Mouse (Mus musculus) midbrain, embryonic 10.5 days (tissue): ENCODE data around the gene Phb2. TPM values are rescaled to one million over a fixed set of nuclear protein-coding genes. Genes with fewer than 3 reads are reported as not detected.
A peak's percentile ranks its signal among the peaks of the same experiment; 100 is the strongest.

Source experiments
- DNase-seq: peaks from one replicate; pipeline ENCODE4 v3.0.0-alpha.2; 2017; ENCODE audit warnings: low spot score
- H3K27ac ChIP-seq: fragments of 300-500 bp; sonication (generic); replicated peaks from 2 replicates; pipeline ENCODE4 v1.5.1; 2016; ENCODE audit warnings: mild to moderate bottlenecking
- H3K27me3 ChIP-seq: fragments of 300-500 bp; sonication (generic); 2 replicates; pipeline ENCODE4 v1.6.1; 2016; ENCODE audit warnings: low read depth, mild to moderate bottlenecking; ENCODE audit not compliant: poor library complexity, severe bottlenecking
- H3K36me3 ChIP-seq: fragments of 300-500 bp; sonication (generic); 2 replicates; pipeline ENCODE4 v1.6.1; 2016; ENCODE audit warnings: mild to moderate bottlenecking, moderate library complexity
- H3K4me1 ChIP-seq: fragments of 300-500 bp; sonication (generic); 2 replicates; pipeline ENCODE4 v1.6.1; 2016
- H3K4me3 ChIP-seq: fragments of 300-500 bp; sonication (generic); 2 replicates; pipeline ENCODE4 v1.5.1; 2016; ENCODE audit warnings: mild to moderate bottlenecking, moderate library complexity
- H3K9me3 ChIP-seq: fragments of 300-500 bp; sonication (generic); replicated peaks from 2 replicates; pipeline ENCODE4 v1.6.1; 2016; ENCODE audit warnings: mild to moderate bottlenecking
- WGBS: fragments of 180-500 bp; shearing (Covaris S2); methylation state at CpG from one replicate; pipeline ENCODE4 v1.1.7; 2016; 5-methylcytosine and 5-hydroxymethylcytosine counted together
- polyA plus RNA-seq: library from polyadenylated mRNA; unstranded; fragments of >200 nt; fragmentation: Nextera tagmentation; extraction: Ambion mirVana; gene quantifications from 2 replicates; pipeline ENCODE4 v1.2.1, GENCODE M21; 2016

Phb2 gene
- polyA plus RNA-seq, 1 experiment from 2014 or later, result 471 TPM

DNA sequence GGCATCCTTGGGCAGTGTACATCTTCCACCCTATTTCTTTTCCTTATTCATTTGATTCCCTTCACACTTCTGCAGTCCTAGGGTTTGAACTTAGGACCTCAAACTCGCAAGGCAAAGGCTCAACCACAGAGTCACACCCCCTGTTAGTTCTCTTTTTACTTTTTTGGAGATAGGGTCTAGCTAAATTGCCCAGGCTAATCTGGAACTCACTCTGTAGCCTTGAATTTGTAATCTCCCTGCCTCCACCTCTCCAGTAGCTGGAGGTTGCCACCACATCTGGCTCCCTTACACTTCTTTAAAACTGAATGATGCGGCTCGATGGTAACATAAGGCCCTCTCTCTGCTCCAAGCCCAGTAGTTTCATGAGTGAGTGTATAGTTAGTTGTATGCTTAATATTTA, 22.3 kb downstream of the Phb2 start:
- Histone ChIP-seq H3K4me3 (no peak overlapping the region), H3K4me1 (peaks cover 26% of the 10 kb centered on the region), H3K27me3 (no peaks in the 10 kb centered on the region), H3K27ac (no peak overlapping the region), H3K36me3 (peaks cover 9% of the 10 kb centered on the region), H3K9me3 (no peaks in the 10 kb centered on the region)
- WGBS, result 91% methylated on average over 3 of the region's 3 CpGs
- no peak for DNase-seq

DNA sequence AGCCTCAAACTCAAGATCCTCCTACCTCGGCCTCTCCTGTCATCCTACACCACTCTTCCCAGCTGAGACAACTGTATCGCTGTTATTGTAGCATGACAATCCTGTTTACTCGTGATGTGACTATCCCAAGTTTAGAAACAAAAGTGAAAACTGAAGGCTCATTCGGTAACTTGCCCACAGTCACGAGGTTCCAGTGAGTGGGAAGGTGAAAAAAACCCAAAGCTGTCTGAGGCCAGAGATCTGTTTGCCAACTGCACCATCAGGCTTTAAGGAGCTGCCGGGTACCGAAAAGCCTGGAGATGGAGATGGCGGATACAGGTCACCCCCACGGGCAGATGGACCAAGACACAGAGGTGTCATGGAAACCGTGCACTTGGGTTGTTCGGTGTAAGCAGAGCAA, 24.9 kb downstream of the Phb2 start:
- H3K36me3 ChIP-seq, result peaks cover 10% of the 10 kb centered on the region
- H3K4me1 ChIP-seq, result peaks cover 45% of the 10 kb centered on the region
- no peak overlapping the region for H3K27ac ChIP-seq
- no peak for DNase-seq
- 92% methylated on average over 11 of the region's 11 CpGs for WGBS
- no peaks in the 10 kb centered on the region for H3K27me3 ChIP-seq
- H3K9me3 ChIP-seq, result no peaks in the 10 kb centered on the region
- H3K4me3 ChIP-seq, result no peak overlapping the region

DNA sequence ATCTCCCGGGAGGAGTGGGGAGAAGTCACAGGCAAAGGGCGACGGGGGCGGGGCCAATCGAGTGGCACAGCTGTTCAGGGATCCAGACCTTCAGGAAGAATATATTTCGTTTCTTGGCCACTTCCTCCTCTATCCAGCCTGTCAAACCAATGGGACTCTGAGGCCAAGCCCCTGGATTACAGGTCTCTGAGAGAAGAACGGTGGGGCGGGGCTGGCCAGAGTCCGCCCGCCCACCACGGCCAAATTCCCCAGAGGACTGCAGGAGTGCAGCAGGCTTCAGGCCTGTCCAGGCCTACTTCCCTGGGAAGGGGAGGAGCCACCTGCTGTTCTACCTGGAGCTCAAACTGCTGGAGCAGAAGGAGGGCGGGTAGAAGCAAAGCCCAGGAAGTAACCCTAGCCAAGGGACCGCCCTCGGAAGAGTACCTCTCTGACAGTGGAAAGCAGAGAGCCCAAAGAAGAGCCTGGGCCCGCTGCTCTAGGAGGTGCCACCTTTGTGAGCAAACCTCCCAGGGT, 26.4 kb downstream of the Phb2 start, which contains the start of gene Ptpn6:
Gene Ptpn6 (minus strand): TSS at position 204 of the 513 bp plus-strand sequence.
- no peaks in the 10 kb centered on the region for H3K9me3 ChIP-seq
- no peak for DNase-seq
- H3K36me3 ChIP-seq, result peaks cover 23% of the 10 kb centered on the region
- H3K4me1 ChIP-seq, result peaks cover 46% of the 10 kb centered on the region
- H3K4me3 ChIP-seq, result peak within 1 kb of the TSS; percentile 27; the same call in 1 of the 2 replicates
- WGBS, result 21% methylated on average over 15 of the region's 15 CpGs
- H3K27me3 ChIP-seq, result no peaks in the 10 kb centered on the region
- H3K27ac ChIP-seq, result peak within 1 kb of the TSS; percentile 55

DNA sequence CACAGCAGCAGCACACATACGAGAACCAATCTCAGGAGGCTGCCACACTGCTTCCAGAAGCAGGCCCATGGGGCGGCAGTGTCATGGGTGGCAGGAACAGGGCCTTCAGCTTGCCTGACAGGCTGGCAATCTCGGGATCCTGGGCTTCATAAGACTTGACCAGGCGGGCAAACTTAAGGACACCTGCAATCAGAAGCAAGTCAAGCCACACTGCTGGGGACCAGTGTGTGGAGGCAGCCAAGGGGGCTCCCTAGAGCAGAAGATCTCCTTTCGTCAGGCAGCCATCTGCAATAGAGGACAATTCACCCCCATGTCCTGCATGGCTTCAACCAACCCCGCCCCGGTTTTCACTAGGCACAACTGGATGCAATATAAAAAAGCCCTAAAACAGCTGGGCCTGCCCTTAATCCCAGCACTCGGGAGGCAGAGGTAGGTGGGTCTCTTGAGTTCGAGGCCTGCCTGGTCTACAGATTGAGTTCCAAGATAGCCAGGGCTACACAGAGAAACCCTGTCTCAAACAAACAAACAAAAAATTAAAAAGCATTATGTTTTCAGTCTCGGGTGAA, 27.2 kb downstream of the Phb2 start:
- Histone ChIP-seq H3K27ac (peak overlapping the region; percentile 55; the same call in 1 of the 2 replicates), H3K36me3 (peaks cover 30% of the 10 kb centered on the region), H3K4me3 (no peak overlapping the region), H3K4me1 (peaks cover 46% of the 10 kb centered on the region), H3K9me3 (no peaks in the 10 kb centered on the region), H3K27me3 (no peaks in the 10 kb centered on the region)
- no peak for DNase-seq
- 84% methylated on average over 10 of the region's 10 CpGs for WGBS

DNA sequence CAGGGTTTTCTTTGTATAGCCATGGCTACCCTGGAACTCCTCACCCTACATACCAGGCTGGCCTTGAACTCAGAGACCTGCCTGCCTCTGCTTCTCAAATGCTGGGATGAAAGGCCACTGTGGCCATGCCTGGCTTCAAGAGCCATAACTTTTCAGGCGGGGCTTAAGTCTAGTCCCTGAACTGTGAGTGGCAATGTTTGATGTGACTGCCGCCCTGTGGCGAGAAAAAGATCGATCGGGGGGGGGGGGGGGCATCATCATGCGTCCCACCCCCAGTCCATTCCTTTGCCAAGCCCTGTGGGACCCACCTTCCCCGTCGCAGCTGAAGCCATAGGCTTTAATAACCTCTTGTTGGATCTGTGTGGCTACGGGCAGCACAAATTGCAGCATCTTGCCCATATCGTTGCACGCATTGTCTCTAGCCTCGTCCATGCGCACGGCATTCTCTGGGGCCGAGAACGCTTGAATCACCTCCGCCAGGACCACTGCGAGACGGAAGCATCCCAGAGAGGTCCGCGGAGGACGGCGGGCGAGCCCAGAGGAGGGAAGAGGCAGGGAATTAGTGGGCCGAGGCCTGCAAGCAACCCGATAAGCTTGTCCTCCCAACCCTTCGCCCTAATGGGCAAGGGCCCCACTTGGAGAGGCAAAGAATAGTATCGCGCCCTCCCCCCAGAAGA, 28.2 kb downstream of the Phb2 start:
- peak overlapping the region; percentile 76 for H3K4me3 ChIP-seq
- peaks cover 41% of the 10 kb centered on the region for H3K36me3 ChIP-seq
- H3K4me1 ChIP-seq, result peaks cover 55% of the 10 kb centered on the region
- H3K27ac ChIP-seq, result peak overlapping the region; percentile 95
- no peak for DNase-seq
- under 1% methylated on average over 29 of the region's 29 CpGs for WGBS
- H3K27me3 ChIP-seq, result no peaks in the 10 kb centered on the region
- H3K9me3 ChIP-seq, result no peaks in the 10 kb centered on the region

DNA sequence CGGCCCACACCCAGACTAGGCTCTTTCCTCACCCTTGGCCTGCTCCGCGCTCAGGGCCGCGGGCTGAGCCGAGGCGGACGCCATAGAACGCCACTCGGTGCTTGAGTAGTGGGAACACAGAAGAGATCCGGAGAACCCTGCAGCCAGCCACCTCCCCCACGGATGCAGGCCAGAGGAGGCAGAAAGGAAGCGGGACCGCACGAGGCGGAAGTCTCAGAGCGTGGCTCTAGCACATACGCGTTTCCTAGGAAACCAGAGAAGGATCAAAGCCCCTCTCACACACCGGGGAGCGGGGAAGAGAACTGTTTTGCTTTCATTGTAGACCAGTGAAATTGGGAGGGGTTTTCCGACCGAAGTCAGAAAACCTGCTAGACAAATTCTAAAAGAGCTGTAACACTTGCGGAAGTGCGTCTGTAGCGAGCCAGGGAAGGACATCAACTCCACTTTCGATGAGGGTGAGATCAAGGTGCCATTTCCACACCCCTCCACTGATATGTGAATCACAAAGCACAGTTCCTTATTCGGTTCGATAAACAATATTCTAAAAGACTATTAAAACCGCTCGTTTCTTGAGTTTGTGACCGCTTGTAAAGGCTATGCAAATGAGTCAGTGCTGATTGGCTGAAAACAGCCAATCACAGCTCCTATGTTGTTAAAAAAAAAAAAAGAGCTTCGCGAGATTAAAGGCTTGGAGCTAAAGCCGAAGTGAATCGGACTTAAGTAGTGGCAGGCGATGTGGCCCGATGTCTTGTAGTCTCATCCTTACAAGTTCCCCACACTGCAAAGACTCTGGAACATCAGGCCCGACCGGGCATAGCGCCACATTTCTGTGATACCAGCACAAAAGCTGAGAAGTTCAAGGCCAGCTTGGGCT, 29.0 kb downstream of the Phb2 start, which contains the start of gene Grcc10:
Gene Grcc10 (minus strand): TSS at position 487 of the 874 bp plus-strand sequence.
- H3K36me3 ChIP-seq, result peaks cover 41% of the 10 kb centered on the region
- H3K27me3 ChIP-seq, result no peaks in the 10 kb centered on the region
- H3K4me1 ChIP-seq, result peaks cover 62% of the 10 kb centered on the region
- peak; percentile 96 for DNase-seq
- peak within 1 kb of the TSS; percentile 95 for H3K27ac ChIP-seq
- no peaks in the 10 kb centered on the region for H3K9me3 ChIP-seq
- peak within 1 kb of the TSS; percentile 76 for H3K4me3 ChIP-seq
- under 1% methylated on average over 41 of the region's 41 CpGs for WGBS

DNA sequence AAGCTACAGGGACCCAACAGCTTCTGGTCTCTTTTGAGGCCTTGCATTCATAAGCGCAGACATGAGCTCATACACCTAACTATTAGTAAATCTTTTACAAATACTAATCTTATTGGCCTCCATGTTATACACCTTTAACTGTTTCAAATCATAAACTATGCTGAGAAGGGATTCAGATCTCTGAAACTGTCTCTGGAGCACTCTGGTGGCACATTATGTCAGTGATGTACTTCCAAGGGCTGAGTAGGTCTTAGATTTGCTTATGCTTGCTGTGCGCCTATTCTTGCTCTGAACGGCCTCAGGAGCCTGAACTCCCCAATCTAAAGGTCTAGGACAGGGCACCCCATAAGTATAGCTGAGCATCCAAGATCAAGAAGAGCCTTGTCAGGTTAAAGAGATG, 29.7 kb downstream of the Phb2 start:
- H3K36me3 ChIP-seq, result peaks cover 45% of the 10 kb centered on the region
- no peaks in the 10 kb centered on the region for H3K27me3 ChIP-seq
- H3K4me1 ChIP-seq, result peaks cover 70% of the 10 kb centered on the region
- H3K4me3 ChIP-seq, result peak overlapping the region; percentile 76
- WGBS, result 68% methylated on average over 3 of the region's 3 CpGs
- no peaks in the 10 kb centered on the region for H3K9me3 ChIP-seq
- no peak for DNase-seq
- H3K27ac ChIP-seq, result peak overlapping the region; percentile 95

DNA sequence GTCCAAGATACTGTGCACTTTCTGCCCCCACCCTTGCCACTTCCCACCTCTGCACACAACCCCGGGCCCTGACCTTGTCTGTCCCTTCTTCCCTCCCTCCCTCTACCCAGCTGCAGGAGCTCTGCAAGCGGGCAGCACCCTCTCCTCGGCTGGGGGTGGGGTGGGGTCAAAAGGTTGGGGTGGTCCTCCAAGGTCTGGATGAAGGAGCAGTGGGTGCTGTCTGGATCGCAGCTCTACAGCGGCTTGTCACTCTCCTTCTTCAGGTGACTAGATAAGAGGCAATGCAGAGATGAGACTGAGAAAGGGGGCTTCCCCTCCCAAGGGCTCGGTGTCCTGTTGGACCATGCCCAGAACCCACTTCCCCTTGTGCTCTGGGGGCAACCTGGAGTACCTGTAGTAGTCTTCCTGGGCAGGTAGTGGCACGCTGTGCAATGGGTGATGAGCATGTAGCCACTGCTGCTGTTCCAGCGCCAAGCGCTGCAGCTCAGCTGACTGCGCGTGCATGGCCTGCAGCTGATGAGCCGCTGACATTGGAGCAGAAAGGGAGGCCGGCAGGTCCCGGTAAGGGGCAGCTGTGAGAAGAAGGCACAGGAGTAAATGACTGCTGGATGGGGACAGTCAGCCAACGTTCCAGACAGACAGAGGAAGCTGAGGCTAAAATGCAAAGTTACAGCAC, 30.8 kb downstream of the Phb2 start:
- Histone ChIP-seq H3K4me3 (no peak overlapping the region), H3K9me3 (no peaks in the 10 kb centered on the region), H3K4me1 (peaks cover 72% of the 10 kb centered on the region), H3K27me3 (0 out of 2 replicates have a peak, but pooled peaks cover 4% of the 10 kb centered on the region), H3K36me3 (peaks cover 57% of the 10 kb centered on the region), H3K27ac (no peak overlapping the region)
- WGBS, result 91% methylated on average over 15 of the region's 15 CpGs
- no peak for DNase-seq

DNA sequence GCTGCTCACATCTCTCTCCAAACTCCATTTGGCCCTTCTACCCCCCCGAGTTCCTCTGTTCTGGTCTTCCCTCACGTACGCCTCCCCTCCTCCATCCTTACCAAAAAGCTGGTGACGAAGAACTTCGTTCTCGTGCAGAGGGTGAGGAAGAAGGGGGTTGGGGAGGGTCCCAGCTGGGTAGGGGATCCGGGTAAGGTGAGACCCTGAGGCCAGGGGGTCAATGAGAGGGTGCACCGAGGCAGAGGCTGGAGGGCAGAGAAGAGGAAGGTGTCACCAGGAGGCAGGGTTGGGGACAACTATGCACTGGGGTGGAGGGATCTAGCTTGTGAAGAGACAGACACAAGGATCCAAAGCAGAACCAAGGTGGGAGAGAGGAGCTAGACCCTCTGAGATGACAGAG, 31.5 kb downstream of the Phb2 start:
- Histone ChIP-seq H3K9me3 (no peaks in the 10 kb centered on the region), H3K27ac (no peak overlapping the region), H3K4me1 (peaks cover 66% of the 10 kb centered on the region), H3K36me3 (peaks cover 62% of the 10 kb centered on the region), H3K4me3 (no peak overlapping the region), H3K27me3 (0 out of 2 replicates have a peak, but pooled peaks cover 4% of the 10 kb centered on the region)
- 89% methylated on average over 8 of the region's 8 CpGs for WGBS
- no peak for DNase-seq

DNA sequence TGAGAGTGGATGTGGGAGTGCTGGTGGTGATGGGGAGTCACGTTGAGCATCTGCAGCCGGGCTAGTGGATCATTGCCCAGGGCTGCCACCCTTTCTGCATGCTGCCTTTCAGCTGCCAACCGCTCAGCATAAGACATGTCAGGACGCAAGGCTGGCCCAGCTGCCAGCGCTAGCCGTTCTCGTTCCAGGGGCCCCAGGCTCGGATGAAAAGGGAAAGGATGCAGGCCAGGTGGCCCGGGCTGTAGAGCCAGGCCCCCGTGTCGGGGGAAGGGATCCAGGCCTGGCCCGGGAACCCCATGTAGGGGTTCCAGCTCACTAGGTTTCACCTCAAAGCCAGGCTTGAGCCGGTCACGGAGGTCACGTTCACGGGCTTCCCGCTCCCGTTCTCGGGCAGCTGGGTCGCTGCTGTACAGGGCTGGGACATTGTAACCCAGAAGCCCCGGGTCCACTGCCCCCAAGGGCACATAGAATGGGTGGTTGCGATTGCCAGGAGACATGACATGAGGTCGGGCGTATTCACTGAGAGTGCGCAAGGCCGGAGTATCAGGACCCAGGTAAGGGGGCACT, 32.7 kb downstream of the Phb2 start:
- WGBS, result 70% methylated on average over 26 of the region's 26 CpGs
- Histone ChIP-seq H3K9me3 (no peaks in the 10 kb centered on the region), H3K4me3 (peak overlapping the region; percentile 76), H3K27ac (peak overlapping the region; percentile 96), H3K4me1 (peaks cover 54% of the 10 kb centered on the region), H3K36me3 (peaks cover 65% of the 10 kb centered on the region), H3K27me3 (0 out of 2 replicates have a peak, but pooled peaks cover 4% of the 10 kb centered on the region)
- no peak for DNase-seq

DNA sequence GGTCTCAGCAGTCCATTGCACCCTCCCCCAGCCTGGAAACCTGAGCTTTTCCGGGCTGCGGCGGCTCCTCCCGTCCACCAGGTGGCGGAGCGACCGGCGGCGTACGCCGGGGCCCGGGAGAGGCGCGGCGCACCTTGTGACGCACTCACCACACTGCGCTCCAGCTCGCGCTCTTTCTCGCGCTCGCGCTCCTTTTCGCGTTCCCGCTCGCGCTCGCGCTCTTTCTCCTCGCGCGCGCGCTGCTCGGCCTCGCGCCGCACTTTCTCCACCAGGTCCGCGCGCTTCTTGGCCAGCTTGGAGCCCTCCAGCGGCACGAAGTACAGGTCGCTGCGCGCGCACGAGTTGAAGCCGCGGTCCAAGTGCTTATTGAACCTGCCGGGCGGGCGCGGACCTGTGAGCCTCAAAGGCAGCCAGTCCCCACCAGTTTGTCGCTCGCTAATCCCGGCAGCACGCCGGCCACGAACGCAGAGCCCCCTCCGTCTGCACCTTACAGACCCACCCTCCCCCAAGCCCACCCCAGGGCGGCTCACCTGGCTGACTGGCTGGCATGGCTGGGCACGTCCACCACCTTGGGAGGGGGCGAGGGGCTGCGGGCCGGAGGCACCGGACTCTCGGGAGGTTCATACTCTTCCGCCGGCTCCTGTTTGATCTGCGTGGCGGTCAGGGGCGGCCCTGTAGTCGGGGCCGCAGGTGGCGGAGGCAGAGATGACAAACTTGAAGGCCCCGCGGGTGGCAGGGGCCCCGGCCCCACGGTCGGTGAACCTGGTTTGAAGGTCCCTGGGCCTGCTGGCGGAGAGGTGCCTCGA, 33.6 kb downstream of the Phb2 start:
- Histone ChIP-seq H3K27ac (peak overlapping the region; percentile 96), H3K4me3 (peak overlapping the region; percentile 76), H3K9me3 (no peaks in the 10 kb centered on the region), H3K4me1 (peaks cover 46% of the 10 kb centered on the region), H3K36me3 (peaks cover 70% of the 10 kb centered on the region), H3K27me3 (0 out of 2 replicates have a peak, but pooled peaks cover 4% of the 10 kb centered on the region)
- WGBS, result under 1% methylated on average over 85 of the region's 85 CpGs
- peak; percentile 91 for DNase-seq
